Mouse (Mus musculus) stomach, embryonic 16.5 days (tissue): ENCODE measurements around the gene Wap. TPM values are rescaled to one million over a fixed set of nuclear protein-coding genes. Genes with fewer than 3 reads are reported as not detected.
"Not testable (repeated sequence)": the region's sequence is repeated elsewhere in the genome, so short reads cannot be mapped to it uniquely, and the experiment has no call there.

Experiments
- ATAC-seq: fragments of 200-750 bp; cut with Nextera tagmentation; 2 replicates; pipeline ENCODE4 v1.8.0; 2017; ENCODE audit warnings: moderate number of reproducible peaks, moderate TSS enrichment; ENCODE audit not compliant: insufficient read depth, low FRiP score
- H3K27ac ChIP-seq: fragments of 300-500 bp; sonication (generic); 2 replicates; pipeline ENCODE4 v1.5.1; 2014; ENCODE audit warnings: low read length
- H3K27me3 ChIP-seq: fragments of 300-500 bp; sonication (generic); 2 replicates; pipeline ENCODE4 v1.6.1; 2014; ENCODE audit warnings: low read length, control low read depth, mixed read lengths; ENCODE audit not compliant: control insufficient read depth, insufficient read depth
- H3K36me3 ChIP-seq: fragments of 300-500 bp; sonication (generic); 2 replicates; pipeline ENCODE4 v1.6.1; 2014; ENCODE audit warnings: low read length; ENCODE audit not compliant: control insufficient read depth, insufficient read depth
- H3K4me1 ChIP-seq: fragments of 300-500 bp; sonication (generic); 2 replicates; pipeline ENCODE4 v1.6.1; 2014; ENCODE audit warnings: low read length, control low read depth, mixed read lengths; ENCODE audit not compliant: control insufficient read depth, insufficient read depth
- H3K4me2 ChIP-seq: fragments of 300-500 bp; sonication (generic); 2 replicates; pipeline ENCODE4 v1.6.1; 2014; ENCODE audit warnings: low read depth, low read length, mixed read lengths
- H3K4me3 ChIP-seq: fragments of 300-500 bp; sonication (generic); replicated peaks from 2 replicates; pipeline ENCODE4 v1.5.1; 2014; ENCODE audit warnings: mild to moderate bottlenecking, low read length
- H3K9ac ChIP-seq: fragments of 300-500 bp; sonication (generic); 2 replicates; pipeline ENCODE4 v1.6.1; 2014; ENCODE audit warnings: low read length
- H3K9me3 ChIP-seq: fragments of 300-500 bp; sonication (generic); replicated peaks from 2 replicates; pipeline ENCODE4 v1.6.1; 2016; ENCODE audit warnings: low read length, control low read depth; ENCODE audit not compliant: control insufficient read depth
- WGBS: fragments of 180-500 bp; shearing (Covaris S2); extraction: QIAGEN DNeasy Blood & Tissue Kit; methylation state at CpG from one replicate; pipeline ENCODE4 v1.1.7; 2014; 5-methylcytosine and 5-hydroxymethylcytosine counted together
- polyA plus RNA-seq: library from polyadenylated mRNA; unstranded; fragments of >200 nt; fragmentation: Nextera tagmentation; extraction: Ambion mirVana; gene quantifications from 2 replicates; pipeline ENCODE4 v1.2.1, GENCODE M21; 2015

Gene Wap
- polyA plus RNA-seq, 1 experiment from 2014 or later = not detected

GRCm38 (mm10) chr11:6670044-6670443, 31.6 kb upstream of the Wap start:
- H3K4me1 ChIP-seq = no peaks in the 10 kb centered on the region
- H3K27me3 ChIP-seq = no peaks in the 10 kb centered on the region
- H3K27ac ChIP-seq = no peak overlapping the region
- no peaks in the 10 kb centered on the region for H3K9me3 ChIP-seq
- H3K36me3 ChIP-seq = no peaks in the 10 kb centered on the region
- H3K4me3 ChIP-seq = no peak overlapping the region
- WGBS = 55% methylated on average over 2 of the region's 2 CpGs
- no peak for ATAC-seq
- no peak overlapping the region for H3K4me2 ChIP-seq
- H3K9ac ChIP-seq = no peak overlapping the region

- H3K27me3 ChIP-seq = no peaks in the 10 kb centered on the region
- H3K4me2 ChIP-seq = no peak overlapping the region
- no peak for ATAC-seq
- no peak overlapping the region for H3K9ac ChIP-seq
- no peaks in the 10 kb centered on the region for H3K4me1 ChIP-seq
- no peak overlapping the region for H3K4me3 ChIP-seq
- no peaks in the 10 kb centered on the region for H3K9me3 ChIP-seq
- 63% methylated on average over 9 of the region's 9 CpGs for WGBS
- no peaks in the 10 kb centered on the region for H3K36me3 ChIP-seq
- no peak overlapping the region for H3K27ac ChIP-seq
These were observed 30.6 kb upstream of the Wap start for GRCm38 (mm10) chr11:6669041-6669440.

GRCm38 (mm10) chr11:6666634-6667033, 28.2 kb upstream of the Wap start:
- Histone ChIP-seq H3K27ac (no peak overlapping the region), H3K36me3 (no peaks in the 10 kb centered on the region), H3K9ac (no peak overlapping the region), H3K9me3 (no peaks in the 10 kb centered on the region), H3K4me2 (no peak overlapping the region), H3K4me3 (no peak overlapping the region), H3K27me3 (no peaks in the 10 kb centered on the region), H3K4me1 (no peaks in the 10 kb centered on the region)
- WGBS = 78% methylated on average over 2 of the region's 2 CpGs
- no peak for ATAC-seq

GRCm38 (mm10) chr11:6661206-6661605, 22.8 kb upstream of the Wap start:
- no peaks in the 10 kb centered on the region for H3K36me3 ChIP-seq
- no peak for ATAC-seq
- no peak overlapping the region for H3K4me2 ChIP-seq
- no peak overlapping the region for H3K4me3 ChIP-seq
- H3K27me3 ChIP-seq = no peaks in the 10 kb centered on the region
- 71% methylated on average over 14 of the region's 14 CpGs for WGBS
- no peaks in the 10 kb centered on the region for H3K9me3 ChIP-seq
- no peak overlapping the region for H3K9ac ChIP-seq
- H3K4me1 ChIP-seq = no peaks in the 10 kb centered on the region
- H3K27ac ChIP-seq = no peak overlapping the region

- ATAC-seq = peak; percentile 42
- peak within 1 kb of the TSS; percentile 66 for H3K4me2 ChIP-seq
These were observed 19.8 kb upstream of the Wap start, which contains the start of gene Ramp3 for GRCm38 (mm10) chr11:6658271-6658670. TSS of gene Ramp3 (plus strand) at chr11:6658521.

GRCm38 (mm10) chr11:6654903-6655302, 16.5 kb upstream of the Wap start:
- no peak overlapping the region for H3K4me3 ChIP-seq
- H3K4me2 ChIP-seq = no peak overlapping the region
- no peaks in the 10 kb centered on the region for H3K9me3 ChIP-seq
- H3K9ac ChIP-seq = no peak overlapping the region
- no peaks in the 10 kb centered on the region for H3K27me3 ChIP-seq
- ATAC-seq = peak; percentile 41; the same call in 1 of the 2 replicates
- no peaks in the 10 kb centered on the region for H3K4me1 ChIP-seq
- 0% methylated on average over 2 of the region's 2 CpGs for WGBS
- H3K36me3 ChIP-seq = no peaks in the 10 kb centered on the region
- no peak overlapping the region for H3K27ac ChIP-seq

More at GRCm38 (mm10) chr11:6658271-6658670, 19.8 kb upstream of the Wap start, which contains the start of gene Ramp3:
- H3K9ac ChIP-seq = peak within 1 kb of the TSS; percentile 32
- H3K4me3 ChIP-seq = peak within 1 kb of the TSS; percentile 42
- H3K36me3 ChIP-seq = no peaks in the 10 kb centered on the region
- H3K4me1 ChIP-seq = no peaks in the 10 kb centered on the region
- no peaks in the 10 kb centered on the region for H3K27me3 ChIP-seq
- under 1% methylated on average over 18 of the region's 18 CpGs for WGBS
- H3K9me3 ChIP-seq = no peaks in the 10 kb centered on the region
- H3K27ac ChIP-seq = no peak within 1 kb of the TSS

- not testable (repeated sequence) for H3K27me3 ChIP-seq, H3K27ac ChIP-seq, H3K4me3 ChIP-seq, H3K9me3 ChIP-seq, H3K36me3 ChIP-seq, H3K4me1 ChIP-seq, ATAC-seq, H3K9ac ChIP-seq, H3K4me2 ChIP-seq
- WGBS = 85% methylated on average over 3 of the region's 3 CpGs
These were observed 14.5 kb upstream of the Wap start for GRCm38 (mm10) chr11:6652978-6653377.

- no peak for ATAC-seq
- no peak overlapping the region for H3K4me3 ChIP-seq
- WGBS = 58% methylated on average over 7 of the region's 7 CpGs
These were observed 12.1 kb upstream of the Wap start for GRCm38 (mm10) chr11:6650519-6650918.

GRCm38 (mm10) chr11:6647831-6648724, 9.6 kb upstream of the Wap start:
- Histone ChIP-seq H3K4me1 (no peaks in the 10 kb centered on the region), H3K36me3 (no peaks in the 10 kb centered on the region), H3K4me2 (no peak overlapping the region), H3K9ac (no peak overlapping the region), H3K27me3 (no peaks in the 10 kb centered on the region), H3K9me3 (no peaks in the 10 kb centered on the region), H3K27ac (no peak overlapping the region), H3K4me3 (no peak overlapping the region)
- no peak for ATAC-seq
- WGBS = 50% methylated on average over 9 of the region's 9 CpGs

More at GRCm38 (mm10) chr11:6650519-6650918, 12.1 kb upstream of the Wap start:
- H3K36me3 ChIP-seq = no peaks in the 10 kb centered on the region
- no peaks in the 10 kb centered on the region for H3K27me3 ChIP-seq
- no peak overlapping the region for H3K4me2 ChIP-seq
- no peaks in the 10 kb centered on the region for H3K4me1 ChIP-seq
- H3K9ac ChIP-seq = no peak overlapping the region
- no peaks in the 10 kb centered on the region for H3K9me3 ChIP-seq
- no peak overlapping the region for H3K27ac ChIP-seq
